Mouse (Mus musculus): ENCODE measurements around the gene Nfkbia. TPM values are rescaled to one million over a fixed set of nuclear protein-coding genes. Genes with fewer than 3 reads are reported as not detected.

Nfkbia gene
- total RNA-seq, 4 experiments from 2014 or later = 27.4 to 65.8 (median 39.3) TPM

GRCm38 (mm10) chr12:55466816-55467215 lies 25.6 kb downstream of the Nfkbia start:
- no peak for DNase-seq (ENCODE audit: low spot score)

DNA sequence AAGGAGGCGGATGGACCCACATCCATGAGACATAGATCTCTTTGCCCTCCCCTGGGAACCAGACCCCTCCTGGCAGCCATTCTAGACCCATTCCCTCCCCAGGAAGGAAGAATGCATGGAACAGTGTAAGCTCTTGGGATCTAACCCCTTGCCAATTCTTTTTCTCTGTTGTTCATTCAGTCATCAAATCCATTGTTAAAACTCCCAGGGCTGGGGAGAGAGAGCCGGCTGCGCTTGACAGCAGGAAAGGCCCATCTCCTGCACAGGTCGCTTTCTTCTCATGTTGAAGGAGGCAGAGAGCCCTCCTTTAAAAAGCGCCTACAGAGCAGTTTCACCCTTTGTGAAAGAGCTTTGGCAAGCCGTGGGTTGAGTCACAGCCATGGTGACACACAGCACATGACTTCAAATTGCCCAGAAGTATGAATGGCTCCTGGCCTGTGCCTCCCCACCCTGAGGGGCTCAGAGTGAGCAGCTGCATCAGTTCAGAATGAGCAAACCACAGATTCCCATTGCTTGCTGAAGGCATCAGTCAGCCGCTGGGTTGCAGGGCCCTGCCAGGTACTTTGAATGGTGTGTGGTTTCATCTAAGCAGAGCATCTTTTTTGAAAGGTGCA lies 26.3 kb downstream of the Nfkbia start:
- DNase-seq (ENCODE audit: low spot score) = no peak

DNA sequence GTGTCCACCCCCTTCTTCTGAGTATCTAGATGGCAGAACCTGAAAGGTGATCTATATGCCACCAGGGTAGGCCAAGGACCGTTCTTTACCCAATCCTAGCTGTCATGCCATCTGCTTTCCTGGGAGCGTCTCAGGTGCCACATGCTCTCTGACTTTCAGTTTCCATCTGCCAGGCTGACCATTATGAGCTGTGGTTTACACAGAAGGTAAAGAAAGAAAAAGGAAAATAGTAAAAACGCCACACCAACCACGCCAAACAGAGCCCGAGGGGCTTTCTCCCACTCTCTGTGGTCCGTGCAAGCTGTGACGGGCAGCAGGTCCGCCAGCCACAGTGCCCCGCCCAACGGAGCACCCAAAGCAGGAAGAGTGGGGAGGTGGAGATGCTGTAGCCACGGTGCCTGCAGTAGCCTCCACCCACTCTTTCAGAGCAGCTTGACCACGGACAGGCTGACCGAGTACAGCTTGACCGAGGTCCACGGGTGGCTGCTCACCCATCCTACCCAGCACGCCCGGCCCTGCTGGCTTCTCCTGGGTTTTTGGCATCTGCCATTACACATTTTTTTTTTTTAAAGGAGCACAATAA lies 27.0 kb downstream of the Nfkbia start:
- DNase-seq (ENCODE audit: low spot score) = no peak

- no peak for DNase-seq (ENCODE audit: low spot score)
These were observed 27.5 kb downstream of the Nfkbia start for GRCm38 (mm10) chr12:55464846-55465361.

GRCm38 (mm10) chr12:55463992-55464845 lies 28.2 kb downstream of the Nfkbia start:
- no peak for DNase-seq (ENCODE audit: low spot score)

GRCm38 (mm10) chr12:55463087-55463486 lies 29.4 kb downstream of the Nfkbia start:
- no peak for DNase-seq (ENCODE audit: low spot score)

GRCm38 (mm10) chr12:55462456-55462855 lies 30.0 kb downstream of the Nfkbia start:
- DNase-seq (ENCODE audit: low spot score) = no peak

DNA sequence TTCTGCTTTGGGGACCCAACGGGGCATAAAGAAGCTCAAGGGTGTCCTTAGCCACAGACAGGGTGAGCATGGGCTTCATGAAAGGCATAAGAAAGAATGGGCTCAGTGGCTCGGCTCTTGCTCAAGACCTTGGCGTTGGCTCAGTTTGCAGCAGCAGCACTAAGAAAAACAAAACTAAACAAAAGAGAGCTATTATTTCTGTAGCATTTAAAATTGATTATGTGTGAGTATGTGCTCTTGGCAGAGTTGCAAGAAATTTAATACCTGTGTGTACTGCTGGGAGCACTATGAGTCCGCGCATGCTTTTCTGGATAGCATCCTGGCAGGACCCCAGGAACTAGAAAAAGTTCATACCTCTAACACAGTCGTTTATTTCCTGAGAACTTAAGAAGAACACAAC lies 30.7 kb downstream of the Nfkbia start:
- DNase-seq (ENCODE audit: low spot score) = no peak

- no peak for DNase-seq (ENCODE audit: low spot score)
These were observed 31.5 kb downstream of the Nfkbia start for GRCm38 (mm10) chr12:55460900-55461299.

DNA sequence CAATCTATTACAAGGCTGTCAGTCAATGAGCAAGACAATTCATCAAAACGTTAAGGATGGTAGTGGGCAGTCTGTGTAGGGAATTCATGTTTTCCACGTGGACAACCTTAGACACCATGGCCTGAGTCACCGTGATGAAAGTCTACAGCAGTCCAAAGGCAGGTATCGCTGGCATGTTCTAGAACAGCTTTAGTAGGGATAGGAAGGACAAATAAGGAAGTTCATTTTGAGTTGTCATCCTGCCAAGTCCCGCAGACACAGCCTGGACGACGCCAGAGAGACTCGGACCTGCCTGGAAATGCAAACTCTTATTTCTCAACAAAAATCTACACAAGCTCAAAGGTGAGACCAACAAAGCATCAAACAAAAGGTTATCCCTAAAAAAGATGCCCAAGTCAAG lies 32.7 kb downstream of the Nfkbia start:
- no peak for DNase-seq (ENCODE audit: low spot score)

DNA sequence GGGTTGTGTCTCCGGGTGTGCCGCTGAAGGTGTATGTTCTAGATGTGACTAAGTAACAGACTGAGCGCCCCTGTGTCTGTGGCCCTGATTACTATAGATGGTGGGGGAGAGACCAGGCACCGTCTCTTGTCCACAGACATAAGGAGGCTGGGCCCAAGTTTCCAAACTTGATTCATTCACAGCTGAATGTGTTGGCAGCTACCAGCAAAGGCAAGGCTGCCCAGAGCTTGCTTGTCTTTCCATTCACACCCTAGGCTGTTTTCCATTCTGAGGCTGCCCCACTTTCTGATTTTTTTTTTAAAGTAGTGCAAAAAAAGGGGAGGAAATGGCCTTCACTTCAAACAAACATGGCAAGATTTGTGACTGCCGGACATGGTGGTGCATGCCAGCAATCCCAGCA lies 35.6 kb downstream of the Nfkbia start:
- no peak for DNase-seq (ENCODE audit: low spot score)

DNA sequence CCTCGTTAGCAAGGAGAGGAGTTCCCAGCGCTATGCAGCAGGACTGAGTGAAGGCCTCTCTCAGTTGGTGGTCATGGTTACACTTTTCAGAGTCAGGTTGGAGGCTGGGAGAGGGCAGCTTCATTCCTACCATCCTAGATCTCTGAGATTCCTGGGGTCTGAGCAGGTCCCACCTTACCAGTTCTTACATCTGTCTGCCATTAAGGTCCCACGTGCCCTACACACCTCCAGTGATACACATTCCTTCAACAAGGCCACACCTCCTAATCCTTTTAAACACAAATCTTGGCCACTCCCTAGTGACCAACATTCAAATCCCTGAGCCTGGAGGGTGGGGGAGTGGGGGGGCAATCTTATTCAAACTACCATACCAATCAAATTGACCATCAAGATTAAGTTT lies 36.3 kb downstream of the Nfkbia start:
- DNase-seq (ENCODE audit: low spot score) = no peak

DNA sequence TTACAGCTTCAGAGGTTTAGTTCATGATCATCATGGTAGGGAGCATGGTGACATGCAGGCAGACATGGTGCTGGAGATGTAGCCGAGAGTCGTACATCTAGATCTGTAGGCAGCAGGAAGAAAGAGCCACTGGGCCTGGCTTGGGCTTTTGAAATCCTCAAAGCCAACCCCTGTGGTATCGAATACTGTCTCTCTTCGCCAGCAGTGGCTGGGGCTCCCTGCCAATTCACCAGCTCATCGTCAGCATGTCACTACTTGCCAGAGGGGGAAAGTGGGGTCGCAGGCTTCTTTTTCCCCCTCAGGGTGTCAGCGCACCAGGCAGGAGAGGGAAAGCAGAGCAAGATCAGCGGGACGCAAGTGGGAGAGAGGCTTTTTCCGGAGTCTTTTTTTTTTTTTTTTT lies 37.2 kb downstream of the Nfkbia start:
- DNase-seq (ENCODE audit: low spot score) = no peak

DNA sequence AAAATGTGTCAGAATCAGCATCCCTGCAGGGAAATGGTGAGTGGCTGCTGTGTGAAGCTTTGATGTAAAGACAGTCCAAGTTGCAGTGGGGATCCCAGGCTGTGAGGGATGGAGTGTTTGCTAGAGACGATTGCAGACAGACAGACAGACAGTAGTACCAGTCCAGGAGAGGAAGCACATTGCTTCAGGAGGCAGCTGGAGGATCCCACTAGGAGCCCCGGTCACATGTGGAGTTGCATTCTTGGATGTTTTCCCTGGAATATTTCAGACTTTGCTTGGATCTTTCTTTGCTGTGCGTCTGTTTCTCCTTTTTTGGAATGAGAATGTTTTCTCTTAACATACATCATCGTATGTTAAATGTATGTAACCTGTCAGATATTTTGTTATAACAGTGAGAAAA lies 38.5 kb downstream of the Nfkbia start:
- DNase-seq (ENCODE audit: low spot score) = no peak

DNA sequence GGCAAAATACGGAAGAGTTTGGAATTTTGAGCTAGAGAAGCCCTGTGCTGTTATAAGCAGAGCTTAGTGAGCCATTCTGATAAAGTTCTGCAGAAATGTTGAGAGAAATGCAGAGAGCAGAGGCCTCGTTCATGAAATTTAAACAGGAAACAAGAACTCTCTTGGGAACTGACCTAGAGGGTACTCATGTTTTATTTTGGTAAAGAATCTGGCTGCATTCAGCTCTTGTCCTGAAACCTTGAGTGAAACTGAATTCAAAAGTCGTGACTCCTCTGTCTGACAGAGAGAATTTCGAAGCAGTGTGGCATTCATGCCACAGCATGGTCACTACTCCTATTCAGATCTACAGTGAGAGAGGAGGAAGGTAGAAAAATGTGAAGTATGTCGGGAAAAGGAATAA lies 39.6 kb downstream of the Nfkbia start:
- DNase-seq (ENCODE audit: low spot score) = no peak

GRCm38 (mm10) chr12:55450421-55450820 lies 42.0 kb downstream of the Nfkbia start:
- DNase-seq (ENCODE audit: low spot score) = no peak

DNA sequence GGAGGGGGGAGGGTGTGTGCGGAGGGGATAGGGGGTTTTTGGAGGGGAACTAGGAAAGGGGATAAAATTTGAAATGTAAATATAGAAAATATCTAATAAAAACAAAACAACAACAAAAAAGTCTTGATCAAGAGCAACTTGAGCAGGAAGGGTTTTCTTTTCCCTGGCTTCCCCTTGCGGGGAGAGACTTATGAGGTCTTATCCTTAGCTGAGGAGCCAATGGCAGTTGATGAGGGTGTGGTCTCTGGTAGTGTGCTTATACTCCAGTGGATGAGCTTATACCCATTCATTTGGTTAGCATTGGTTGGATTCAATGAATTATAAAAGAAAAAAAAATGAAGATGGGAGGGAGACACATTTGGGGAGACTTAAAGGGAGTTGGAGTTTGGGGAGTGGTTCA lies 43.4 kb downstream of the Nfkbia start:
- no peak for DNase-seq (ENCODE audit: low spot score)

GRCm38 (mm10) chr12:55448457-55448856 lies 44.0 kb downstream of the Nfkbia start:
- DNase-seq (ENCODE audit: low spot score) = no peak

DNA sequence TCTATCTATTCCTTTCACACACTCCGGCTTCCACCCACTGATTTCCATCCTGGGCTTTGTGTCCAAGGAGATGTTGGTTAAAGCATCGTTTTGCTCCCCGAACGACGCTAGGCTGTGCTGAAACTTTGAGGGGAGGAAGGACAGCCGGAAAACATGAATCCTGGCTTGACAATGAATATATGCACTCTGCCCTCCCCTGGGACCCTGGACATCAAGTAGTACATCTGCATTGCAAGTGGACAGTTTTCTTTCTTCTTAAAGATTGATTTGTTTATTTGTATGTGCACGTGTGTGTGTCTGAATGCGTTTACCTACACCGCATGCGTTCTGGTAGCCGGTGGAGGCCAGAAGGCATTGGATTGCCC lies 45.1 kb downstream of the Nfkbia start:
- DNase-seq (ENCODE audit: low spot score) = no peak

DNA sequence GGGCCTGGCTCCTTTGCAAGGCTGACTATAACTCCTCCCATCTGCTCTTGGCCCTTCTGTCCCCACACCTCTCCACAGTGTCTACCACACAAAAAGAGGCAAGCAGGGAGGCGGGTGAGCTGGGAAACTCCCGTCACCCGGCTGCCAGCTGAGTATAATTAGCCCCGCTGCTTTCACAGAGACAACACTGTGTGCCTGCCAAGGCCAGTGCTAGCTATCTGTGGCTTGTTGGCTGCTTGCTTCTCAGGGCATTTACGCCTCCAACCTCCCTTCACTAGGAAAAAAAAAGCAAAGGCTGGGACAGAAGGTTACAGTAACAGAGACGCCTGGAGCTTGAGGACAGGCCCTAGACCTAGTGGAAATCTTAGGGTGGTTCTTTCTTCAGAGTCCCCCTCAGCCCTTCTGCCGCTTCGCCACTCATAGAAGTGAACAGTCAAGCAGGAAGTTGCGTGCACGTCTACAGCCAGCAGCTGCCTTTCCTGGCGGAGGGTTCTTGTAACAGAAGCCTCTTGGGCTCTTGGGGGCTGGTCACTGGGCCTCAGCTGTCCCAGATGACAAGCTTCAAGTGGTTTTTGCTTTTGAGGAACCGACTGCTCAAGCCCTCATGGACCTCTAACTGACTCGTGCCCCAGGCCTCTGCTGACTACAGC lies 45.6 kb downstream of the Nfkbia start:
- peak; percentile 88 for DNase-seq (ENCODE audit: low spot score)

- no peak for DNase-seq (ENCODE audit: low spot score)
These were observed 46.1 kb downstream of the Nfkbia start for GRCm38 (mm10) chr12:55446366-55446745.

GRCm38 (mm10) chr12:55445583-55445982 lies 46.9 kb downstream of the Nfkbia start:
- no peak for DNase-seq (ENCODE audit: low spot score)

Data from heart, adult 8-10 months (tissue).